Mouse (Mus musculus) MEL (cell line): Measurements from ENCODE around the gene Hsp90ab1.

Experiments used
- CHD2 ChIP-seq: IDR thresholded peaks from 2 replicates; pipeline ENCODE4 v1.6.1; 2011; ENCODE audit warnings: low read length, improper control_type of control experiment
- CTCF ChIP-seq, 3 experiments: IDR thresholded peaks in 2 of 3; conservative IDR thresholded peaks in 1 of 3; 2 replicates each; pipeline ENCODE4 v1.5.1; 2011 to 2012; ENCODE audit warnings: low read length in 3 of 3, low read depth in 2 of 3, mild to moderate bottlenecking in 2 of 3, improper control_type of control experiment in 1 of 3, inconsistent platforms in 1 of 3, mixed read lengths in 1 of 3, moderate library complexity in 1 of 3; ENCODE audit not compliant: control insufficient read depth in 1 of 3, insufficient read depth in 1 of 3, poor library complexity in 1 of 3, severe bottlenecking in 1 of 3
- KAT2A ChIP-seq: conservative IDR thresholded peaks from 2 replicates; pipeline ENCODE4 v1.6.1; 2012; ENCODE audit warnings: low read depth, low read length, improper control_type of control experiment, inconsistent platforms
- POLR2A ChIP-seq, 2 experiments: IDR thresholded peaks; 2 replicates each; pipeline ENCODE4 v1.6.1; 2011 to 2012; ENCODE audit warnings: low read length in 2 of 2, mild to moderate bottlenecking in 2 of 2, control low read depth in 1 of 2, improper control_type of control experiment in 1 of 2, low read depth in 1 of 2, moderate library complexity in 1 of 2; ENCODE audit not compliant: control insufficient read depth in 1 of 2, insufficient read depth in 1 of 2, poor library complexity in 1 of 2
- USF2 ChIP-seq, 2 experiments: IDR thresholded peaks; 2 replicates each; pipeline ENCODE4 v1.6.1; 2011 to 2012; ENCODE audit warnings: improper control_type of control experiment in 2 of 2, low read length in 2 of 2, borderline replicate concordance in 1 of 2, inconsistent platforms in 1 of 2, low read depth in 1 of 2, mild to moderate bottlenecking in 1 of 2; ENCODE audit not compliant: insufficient read depth in 1 of 2
- ZKSCAN1 ChIP-seq: IDR thresholded peaks from 2 replicates; pipeline ENCODE4 v1.6.1; 2012; ENCODE audit warnings: low read depth, mild to moderate bottlenecking, inconsistent platforms, low read length, improper control_type of control experiment, moderate library complexity
- ZNF384 ChIP-seq: IDR thresholded peaks from 2 replicates; pipeline ENCODE4 v1.6.1; 2012; ENCODE audit warnings: low read depth, mild to moderate bottlenecking, inconsistent platforms, low read length, improper control_type of control experiment

- no peak for TF ChIP-seq KAT2A
- TF ChIP-seq CHD2, result no peak
- no peak for TF ChIP-seq POLR2A (IDR thresholded peaks at IDR 0.05; ENCODE audit: control insufficient read depth in 1 of 2, insufficient read depth in 1 of 2, low read depth in 1 of 2, low read length in 2 of 2, poor library complexity in 1 of 2)
- no peak for TF ChIP-seq CTCF (IDR thresholded peaks at IDR 0.05 in 2 of 3, conservative IDR thresholded peaks at IDR 0.05 in 1 of 3; ENCODE audit: control insufficient read depth in 1 of 3, insufficient read depth in 1 of 3, low read depth in 2 of 3, low read length in 3 of 3, poor library complexity in 1 of 3, severe bottlenecking in 1 of 3)
- no peak for TF ChIP-seq USF2 (IDR thresholded peaks at IDR 0.05; ENCODE audit: borderline replicate concordance in 1 of 2, insufficient read depth in 1 of 2, low read depth in 1 of 2, low read length in 2 of 2)
- TF ChIP-seq ZKSCAN1, result no peak
- no peak for TF ChIP-seq ZNF384
Observed at GRCm38 (mm10) chr17:45556107-45556489, 17.0 kb downstream of the Hsp90ab1 start.
